Mouse (Mus musculus) lung, embryonic 14.5 days (tissue): ENCODE measurements around the gene Gm5741. TPM values are rescaled to one million over a fixed set of nuclear protein-coding genes. Genes with fewer than 3 reads are reported as not detected.

Source experiments
- ATAC-seq: fragments of 200-750 bp; cut with Nextera tagmentation; 2 replicates; pipeline ENCODE4 v1.8.0; 2017; ENCODE audit warnings: mild to moderate bottlenecking, moderate TSS enrichment, moderate library complexity; ENCODE audit not compliant: insufficient read depth
- DNase-seq: peaks from one replicate; pipeline ENCODE4 v3.0.0-alpha.2; 2015
- H3K27ac ChIP-seq: fragments of 300-500 bp; sonication (generic); 2 replicates; pipeline ENCODE4 v1.5.1; 2014; ENCODE audit warnings: low read depth, mild to moderate bottlenecking, moderate library complexity
- H3K27me3 ChIP-seq: fragments of 300-500 bp; sonication (generic); 2 replicates; pipeline ENCODE4 v1.6.1; 2014; ENCODE audit warnings: low read length, control low read depth; ENCODE audit not compliant: insufficient read depth
- H3K36me3 ChIP-seq: fragments of 300-500 bp; sonication (generic); 2 replicates; pipeline ENCODE4 v1.6.1; 2014; ENCODE audit warnings: control low read depth; ENCODE audit not compliant: insufficient read depth
- H3K4me1 ChIP-seq: fragments of 300-500 bp; sonication (generic); 2 replicates; pipeline ENCODE4 v1.6.1; 2014; ENCODE audit warnings: antibody characterized with exemption, control low read depth; ENCODE audit not compliant: insufficient read depth
- H3K4me2 ChIP-seq: fragments of 300-500 bp; sonication (generic); 2 replicates; pipeline ENCODE4 v1.6.1; 2014; ENCODE audit warnings: mild to moderate bottlenecking
- H3K4me3 ChIP-seq: fragments of 300-500 bp; sonication (generic); 2 replicates; pipeline ENCODE4 v1.5.1; 2014; ENCODE audit warnings: low read depth, low read length
- H3K9ac ChIP-seq: fragments of 300-500 bp; sonication (generic); 2 replicates; pipeline ENCODE4 v1.6.1; 2014
- H3K9me3 ChIP-seq: fragments of 300-500 bp; sonication (generic); 2 replicates; pipeline ENCODE4 v1.6.1; 2016; ENCODE audit warnings: low read depth, low read length, control low read depth
- CTCF ChIP-seq: IDR thresholded peaks from 2 replicates; pipeline ENCODE4 v1.5.1; 2016; ENCODE audit warnings: antibody characterized with exemption, low read depth
- WGBS: fragments of 180-500 bp; shearing (Covaris S2); extraction: QIAGEN DNeasy Blood & Tissue Kit; methylation state at CpG from one replicate; pipeline ENCODE4 v1.1.7; 2014; 5-methylcytosine and 5-hydroxymethylcytosine counted together
- polyA plus RNA-seq: library from polyadenylated mRNA; unstranded; fragments of >200 nt; fragmentation: Nextera tagmentation; extraction: Ambion mirVana; gene quantifications from 2 replicates; pipeline ENCODE4 v1.2.1, GENCODE M21; 2014

Gene Gm5741
- polyA plus RNA-seq, 1 experiment from 2014 or later = 0.72 TPM

DNA sequence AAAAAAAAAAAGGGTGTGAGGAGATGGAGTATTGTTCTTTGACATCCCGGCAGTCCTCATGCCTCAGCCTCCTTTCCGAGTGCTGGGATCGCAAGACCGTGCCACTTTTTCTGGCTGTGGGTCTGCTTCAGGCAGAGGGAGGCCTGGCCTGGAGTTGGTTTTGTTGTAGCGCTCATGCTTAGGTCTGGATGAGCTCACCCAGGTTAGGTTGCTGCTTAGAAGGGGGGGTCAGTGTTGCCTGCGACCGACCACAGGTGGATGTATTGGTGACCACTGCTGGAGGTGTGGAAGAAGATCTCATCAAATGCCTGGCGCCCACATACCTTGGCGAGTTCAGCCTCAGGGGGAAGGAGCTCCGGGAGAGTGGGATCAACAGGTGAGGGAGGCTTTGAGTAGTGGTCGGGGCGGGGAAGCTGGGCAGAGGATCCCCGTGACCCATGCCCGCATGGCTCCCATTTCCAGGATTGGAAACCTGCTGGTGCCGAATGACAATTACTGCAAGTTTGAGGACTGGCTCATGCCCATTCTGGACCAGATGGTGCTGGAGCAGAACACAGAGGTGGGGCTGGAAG is 5.3 kb upstream of the Gm5741 start:
- Histone ChIP-seq H3K27ac (no peak overlapping the region), H3K4me2 (peak overlapping the region; percentile 81), H3K4me3 (no peak overlapping the region), H3K36me3 (peaks cover 43% of the 10 kb centered on the region), H3K9me3 (no peaks in the 10 kb centered on the region), H3K27me3 (no peaks in the 10 kb centered on the region), H3K4me1 (peaks cover 6% of the 10 kb centered on the region; the same call in 1 of the 2 replicates), H3K9ac (no peak overlapping the region)
- no peak for TF ChIP-seq CTCF
- WGBS = 86% methylated on average over 15 of the region's 15 CpGs
- DNase-seq = no peak
- no peak for ATAC-seq

DNA sequence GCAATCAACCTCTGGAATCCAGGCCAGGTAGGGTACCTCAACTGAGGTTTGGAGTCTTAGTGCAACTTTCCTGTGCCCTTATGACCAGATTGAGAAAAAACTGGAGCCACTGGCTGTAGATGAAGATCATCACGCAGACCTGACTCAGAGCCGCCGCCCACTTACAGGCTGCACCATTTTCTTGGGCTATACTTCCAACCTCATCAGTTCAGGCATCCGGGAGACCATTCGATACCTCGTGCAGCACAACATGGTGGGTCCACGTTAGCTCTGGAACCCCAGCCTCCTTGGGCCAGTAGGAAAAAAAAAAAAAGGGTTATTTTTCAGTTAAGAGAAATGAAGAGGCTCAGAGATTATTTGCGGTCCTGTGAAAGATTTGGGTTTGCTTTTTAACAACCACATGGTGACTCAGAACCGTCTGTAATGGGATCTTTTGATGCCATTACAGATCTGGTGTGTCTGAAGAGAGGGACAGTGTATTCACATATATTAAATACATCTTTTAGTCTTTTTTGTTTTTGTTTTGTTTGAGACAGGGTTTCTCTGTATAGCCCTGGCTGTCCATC is 4.7 kb upstream of the Gm5741 start:
- Histone ChIP-seq H3K9ac (peak overlapping the region; percentile 74), H3K4me3 (peak overlapping the region; percentile 71), H3K36me3 (peaks cover 39% of the 10 kb centered on the region), H3K4me2 (peak overlapping the region; percentile 81), H3K9me3 (no peaks in the 10 kb centered on the region), H3K27me3 (no peaks in the 10 kb centered on the region), H3K4me1 (peaks cover 6% of the 10 kb centered on the region; the same call in 1 of the 2 replicates), H3K27ac (peak overlapping the region; percentile 95; the same call in 1 of the 2 replicates)
- 30% methylated on average over 9 of the region's 9 CpGs for WGBS
- no peak for TF ChIP-seq CTCF
- DNase-seq (no peak), ATAC-seq (0 out of 2 replicates have a peak, but pooled peaks have one; percentile 20)

DNA sequence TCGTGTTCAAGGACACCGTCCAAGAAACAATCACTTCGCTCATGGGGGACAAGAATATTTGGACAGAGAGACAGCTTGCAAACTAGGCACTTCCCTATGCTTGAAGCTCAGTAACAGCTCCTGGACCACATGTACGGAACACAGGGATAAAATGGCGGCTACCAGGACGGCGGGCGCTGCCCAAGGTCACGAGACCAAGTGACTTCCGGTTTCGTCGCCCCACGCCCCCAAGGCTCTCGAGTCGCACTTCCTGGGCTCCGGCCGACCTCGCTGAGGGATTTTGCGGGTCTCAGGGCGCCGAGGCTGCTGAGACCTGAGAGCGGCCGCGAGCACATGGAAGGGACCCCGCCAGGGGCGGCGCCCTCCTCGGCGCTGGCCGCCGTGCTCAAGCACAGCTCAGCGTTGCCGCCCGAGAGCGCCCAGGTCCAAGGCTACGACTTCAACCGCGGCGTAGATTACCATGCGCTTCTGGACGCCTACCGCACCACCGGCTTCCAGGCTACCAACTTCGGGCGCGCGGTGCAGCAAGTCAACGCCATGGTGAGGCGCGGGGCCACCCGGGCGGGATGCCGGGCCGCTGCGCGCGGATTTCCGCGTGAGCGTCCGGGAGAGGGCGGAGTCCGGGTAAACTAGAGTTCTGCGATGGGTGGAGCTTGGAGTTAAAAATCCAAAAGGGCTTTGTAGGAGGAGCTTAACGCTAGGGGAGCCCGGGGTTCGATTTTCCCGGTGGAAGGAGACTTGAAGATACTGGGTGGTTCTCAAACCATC is 3.9 kb upstream of the Gm5741 start, which contains the start of gene Dhps:
Dhps (plus strand) TSS at position 244 of the 768 bp plus-strand sequence.
- H3K9ac ChIP-seq = peak within 1 kb of the TSS; percentile 74
- H3K4me3 ChIP-seq = peak within 1 kb of the TSS; percentile 71
- H3K9me3 ChIP-seq = no peaks in the 10 kb centered on the region
- H3K27ac ChIP-seq = peak within 1 kb of the TSS; percentile 95
- H3K27me3 ChIP-seq = no peaks in the 10 kb centered on the region
- TF ChIP-seq CTCF = no peak
- peaks cover 6% of the 10 kb centered on the region; the same call in 1 of the 2 replicates for H3K4me1 ChIP-seq
- peak within 1 kb of the TSS; percentile 81 for H3K4me2 ChIP-seq
- peaks cover 34% of the 10 kb centered on the region for H3K36me3 ChIP-seq
- DNase-seq = peak; percentile 97
- ATAC-seq = peak; percentile 89
- WGBS = under 1% methylated on average over 68 of the region's 68 CpGs

DNA sequence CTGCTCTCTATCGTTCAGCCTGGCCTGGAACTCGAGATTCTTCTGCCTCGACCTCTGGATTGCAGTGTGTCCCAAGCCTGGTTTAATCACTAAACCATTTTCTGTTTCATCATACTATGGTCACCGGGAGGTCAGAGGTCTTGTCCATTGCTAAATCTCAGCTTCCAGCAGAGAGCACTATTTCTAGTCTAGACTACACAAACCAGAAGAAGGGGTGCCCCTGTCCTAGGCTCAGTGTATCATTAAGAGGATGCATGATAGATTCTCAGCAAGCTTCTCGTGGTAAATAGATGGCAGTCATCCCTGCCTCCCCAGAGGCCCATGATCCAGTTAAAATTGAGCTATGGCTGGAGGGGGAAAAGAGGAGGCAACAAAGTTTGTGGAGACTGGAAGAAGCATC is 3.3 kb upstream of the Gm5741 start:
- peak overlapping the region; percentile 95 for H3K27ac ChIP-seq
- 77% methylated on average over 5 of the region's 5 CpGs for WGBS
- peaks cover 30% of the 10 kb centered on the region for H3K36me3 ChIP-seq
- peak overlapping the region; percentile 71 for H3K4me3 ChIP-seq
- no peaks in the 10 kb centered on the region for H3K9me3 ChIP-seq
- no peak overlapping the region for H3K9ac ChIP-seq
- H3K4me1 ChIP-seq = peaks cover 6% of the 10 kb centered on the region; the same call in 1 of the 2 replicates
- ATAC-seq (no peak), DNase-seq (peak; percentile 19)
- no peaks in the 10 kb centered on the region for H3K27me3 ChIP-seq
- peak overlapping the region; percentile 81 for H3K4me2 ChIP-seq
- no peak for TF ChIP-seq CTCF

DNA sequence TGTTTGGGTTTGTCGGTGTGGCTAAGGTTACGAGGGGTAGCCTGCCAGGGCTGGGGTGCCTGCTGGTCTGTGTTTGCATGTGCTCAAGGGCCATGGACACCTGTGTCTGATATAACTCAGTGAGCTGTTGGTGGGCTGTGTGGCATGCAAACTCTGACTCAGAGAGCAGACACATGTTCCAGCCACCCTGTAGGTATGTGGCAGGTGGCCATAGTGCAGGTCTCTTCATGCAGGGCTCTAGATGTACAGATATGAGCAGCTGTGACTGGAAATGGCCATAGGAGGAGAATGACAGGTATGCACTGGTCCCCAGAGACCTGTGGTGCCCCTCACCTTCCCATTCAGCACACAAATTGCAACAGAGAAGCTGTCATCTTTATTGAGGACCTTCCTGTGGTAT is 627 bp downstream of the Gm5741 start:
- H3K9me3 ChIP-seq = no peaks in the 10 kb centered on the region
- no peak for DNase-seq
- H3K4me1 ChIP-seq = peaks cover under 1% of the 10 kb centered on the region; the same call in 1 of the 2 replicates
- peaks cover 3% of the 10 kb centered on the region; the same call in 1 of the 2 replicates for H3K36me3 ChIP-seq
- no peak overlapping the region for H3K4me2 ChIP-seq
- no peak overlapping the region for H3K4me3 ChIP-seq
- ATAC-seq = no peak
- TF ChIP-seq CTCF = no peak
- no peak overlapping the region for H3K27ac ChIP-seq
- no peaks in the 10 kb centered on the region for H3K27me3 ChIP-seq
- 100% methylated on average over 2 of the region's 2 CpGs for WGBS
- H3K9ac ChIP-seq = no peak overlapping the region

DNA sequence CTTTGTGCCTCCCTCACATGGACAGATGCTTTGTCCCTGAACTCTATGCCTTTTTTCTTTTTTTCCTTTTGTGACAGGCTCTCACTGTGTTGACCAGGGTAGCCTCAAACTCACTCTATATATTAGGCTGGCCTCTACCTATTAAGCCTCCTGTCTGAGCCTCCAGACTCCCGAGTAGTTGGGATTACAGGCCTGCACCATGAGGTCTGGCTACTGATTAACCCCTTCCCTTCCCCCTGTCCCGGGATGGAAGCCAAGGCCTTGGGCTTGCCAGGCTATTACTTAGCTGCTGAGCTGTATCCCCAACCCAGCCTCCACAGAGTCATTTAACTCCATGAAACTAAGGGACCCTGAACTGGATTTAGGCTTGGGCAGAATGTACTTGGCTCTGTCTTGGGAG is 2.6 kb downstream of the Gm5741 start:
- 20% methylated on average over 2 of the region's 2 CpGs for WGBS
- H3K36me3 ChIP-seq = peaks cover 3% of the 10 kb centered on the region; the same call in 1 of the 2 replicates
- TF ChIP-seq CTCF = no peak

DNA sequence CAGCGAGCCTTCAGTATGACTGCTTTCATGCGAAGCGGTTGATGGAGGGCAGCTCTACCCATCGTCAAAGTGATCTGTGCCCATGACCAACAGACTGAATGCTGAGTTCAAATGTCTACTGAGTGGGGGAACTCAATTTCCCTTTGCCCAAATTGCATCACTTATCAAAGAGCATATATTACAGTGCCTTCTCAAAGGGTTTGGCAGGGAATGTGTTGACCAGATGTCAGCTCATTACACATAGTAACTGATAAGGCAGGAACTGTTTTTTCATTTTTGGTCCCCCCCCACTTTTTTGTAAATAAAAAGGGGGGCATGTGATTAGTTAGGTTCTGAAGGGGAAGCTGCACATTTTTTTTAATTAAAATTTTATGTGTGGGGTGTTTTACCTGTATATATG is 5.2 kb downstream of the Gm5741 start:
- Histone ChIP-seq H3K4me3 (no peak overlapping the region), H3K27ac (no peak overlapping the region), H3K36me3 (peaks cover 8% of the 10 kb centered on the region; the same call in 1 of the 2 replicates), H3K4me1 (no peaks in the 10 kb centered on the region; the same call in 1 of the 2 replicates), H3K27me3 (no peaks in the 10 kb centered on the region), H3K4me2 (no peak overlapping the region), H3K9ac (no peak overlapping the region), H3K9me3 (no peaks in the 10 kb centered on the region)
- no peak for DNase-seq
- no peak for TF ChIP-seq CTCF
- ATAC-seq = no peak
- 93% methylated on average over 4 of the region's 4 CpGs for WGBS

More for the DNA sequence above, 2.6 kb downstream of the Gm5741 start:
- Histone ChIP-seq H3K27me3 (no peaks in the 10 kb centered on the region), H3K27ac (no peak overlapping the region), H3K4me2 (no peak overlapping the region), H3K9ac (no peak overlapping the region), H3K9me3 (no peaks in the 10 kb centered on the region), H3K4me3 (no peak overlapping the region), H3K4me1 (no peaks in the 10 kb centered on the region; the same call in 1 of the 2 replicates)
- ATAC-seq = no peak
- no peak for DNase-seq
